Mouse (Mus musculus): ENCODE data around the gene Phf11d. TPM values are rescaled to one million over a fixed set of nuclear protein-coding genes. Genes with fewer than 3 reads are reported as not detected.

Gene Phf11d
- 0.64 and 0.76 TPM in 2 replicates for polyA plus RNA-seq (2015; fragmentation: Nextera tagmentation; extraction: Ambion mirVana)

DNA sequence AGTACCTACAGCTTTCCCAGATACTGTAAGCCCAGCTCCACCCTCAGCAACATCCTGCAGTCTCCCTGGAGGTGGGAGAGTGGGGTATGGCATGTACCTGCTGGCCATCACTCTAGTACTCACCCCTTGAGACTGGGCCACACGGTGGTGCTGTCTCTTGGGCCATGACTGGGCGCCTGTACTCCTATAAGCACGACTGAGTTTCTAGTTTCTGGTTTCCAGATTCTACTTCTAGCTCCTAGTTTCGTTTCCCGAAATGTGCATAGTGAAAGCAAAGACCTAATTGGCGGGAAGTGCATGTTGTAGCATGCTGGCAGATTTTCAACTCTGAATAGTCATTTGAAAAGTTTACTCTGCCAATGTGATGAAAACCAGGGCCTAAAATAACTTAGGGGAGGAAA lies at the start of gene Phf11d:
TSS of gene Phf11d (minus strand) at position 227 of the 401 bp plus-strand sequence.

DNA sequence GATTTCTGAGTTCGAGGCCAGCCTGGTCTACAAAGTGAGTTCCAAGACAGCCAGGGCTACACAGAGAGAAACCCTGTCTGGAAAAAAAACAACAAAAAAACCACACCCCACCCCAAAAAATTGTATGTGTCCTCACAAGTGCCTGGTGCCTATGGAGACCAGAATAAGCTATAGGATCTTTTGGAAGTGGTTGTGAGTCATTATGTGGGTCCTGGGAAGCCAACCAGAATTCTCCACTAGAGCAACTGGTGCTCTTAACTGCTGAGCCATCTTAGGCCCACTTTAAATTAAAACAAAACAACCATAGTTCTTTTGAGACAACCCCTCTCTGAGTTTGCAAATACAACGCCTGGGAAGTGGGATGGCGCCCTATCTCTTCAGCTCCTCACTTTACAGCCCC lies 30.0 kb upstream of the Phf11d start, which contains the start of gene Phf11c:
TSS of gene Phf11c (minus strand) at position 101 of the 400 bp plus-strand sequence.

GRCm38 (mm10) chr14:59341189-59341588 lies 24.1 kb downstream of the Phf11d start, which contains the start of gene Phf11b:
TSS of gene Phf11b (minus strand) at chr14:59341351.

Other genes with a start within 250 kb of the Phf11d start
- gene 1700129C05Rik, start 222.6 kb downstream of the Phf11d start, polyA plus RNA-seq (2015; fragmentation: Nextera tagmentation; extraction: Ambion mirVana) = not detected in 2 replicates
- not detected in 2 replicates for gene Gm5142, start 186.7 kb downstream of the Phf11d start, polyA plus RNA-seq (2015; fragmentation: Nextera tagmentation; extraction: Ambion mirVana)
- gene Rcbtb1, start 164.3 kb downstream of the Phf11d start, polyA plus RNA-seq (2015; fragmentation: Nextera tagmentation; extraction: Ambion mirVana) = 25.6 TPM in 2 replicates
- gene Gm6904, start 105.3 kb downstream of the Phf11d start, polyA plus RNA-seq (2015; fragmentation: Nextera tagmentation; extraction: Ambion mirVana) = not detected in 2 replicates
- 0.29 TPM in 1 of 2 replicates, not detected in the other for gene Phf11a, start 67.9 kb downstream of the Phf11d start, polyA plus RNA-seq (2015; fragmentation: Nextera tagmentation; extraction: Ambion mirVana)
- gene Phf11b, start 24.1 kb downstream of the Phf11d start, polyA plus RNA-seq (2015; fragmentation: Nextera tagmentation; extraction: Ambion mirVana) = 0.93 and 1.1 TPM in 2 replicates
- gene Phf11c, start 29.9 kb upstream of the Phf11d start, polyA plus RNA-seq (2015; fragmentation: Nextera tagmentation; extraction: Ambion mirVana) = 0.14 TPM in 1 of 2 replicates, not detected in the other
- 3.5 and 4.7 TPM in 2 replicates for gene Setdb2, start 75.4 kb upstream of the Phf11d start, polyA plus RNA-seq (2015; fragmentation: Nextera tagmentation; extraction: Ambion mirVana)
- gene Cab39l, start 75.5 kb upstream of the Phf11d start, polyA plus RNA-seq (2015; fragmentation: Nextera tagmentation; extraction: Ambion mirVana) = 19.4 and 22.9 TPM in 2 replicates
- 29.6 and 31.6 TPM in 2 replicates for gene Cdadc1, start 232.5 kb upstream of the Phf11d start, polyA plus RNA-seq (2015; fragmentation: Nextera tagmentation; extraction: Ambion mirVana)

Data from neural tube, postnatal 0 days (tissue).